Mouse (Mus musculus): ENCODE results near the gene Dnaaf5. TPM values are rescaled to one million over a fixed set of nuclear protein-coding genes. Genes with fewer than 3 reads are reported as not detected.
A peak's percentile ranks its signal among the peaks of the same experiment; 100 is the strongest.

Gene Dnaaf5
- polyA plus RNA-seq, 1 experiment from 2014 or later = 2.9 TPM

- TF ChIP-seq CTCF (IDR thresholded peaks at IDR 0.05; ENCODE audit: low read depth) = no peak
- no peak overlapping the region for H3K4me3 ChIP-seq (ENCODE audit: low read depth, low read length)
- WGBS = 85% methylated on average over 2 of the region's 2 CpGs
- ATAC-seq = no peak
- no peak overlapping the region for H3K4me2 ChIP-seq (replicated peaks; ENCODE audit: low read depth)
- no peaks in the 10 kb centered on the region for H3K4me1 ChIP-seq (replicated peaks; ENCODE audit: control insufficient read depth, insufficient read depth, low read length)
- H3K9me3 ChIP-seq (ENCODE audit: control insufficient read depth) = no peaks in the 10 kb centered on the region
- no peak overlapping the region for H3K27ac ChIP-seq (ENCODE audit: low read depth, low read length)
- no peak overlapping the region for H3K9ac ChIP-seq (ENCODE audit: low read depth, low read length)
- peaks cover 63% of the 10 kb centered on the region for H3K36me3 ChIP-seq (ENCODE audit: control insufficient read depth, insufficient read depth)
- no peaks in the 10 kb centered on the region for H3K27me3 ChIP-seq (replicated peaks; ENCODE audit: control insufficient read depth, insufficient read depth, low read length)
These were observed 33.1 kb downstream of the Dnaaf5 start for GRCm38 (mm10) chr5:139183131-139183530.

GRCm38 (mm10) chr5:139183601-139184000 is 33.6 kb downstream of the Dnaaf5 start:
- H3K36me3 ChIP-seq (ENCODE audit: control insufficient read depth, insufficient read depth) = peaks cover 59% of the 10 kb centered on the region
- ATAC-seq = no peak
- no peaks in the 10 kb centered on the region for H3K9me3 ChIP-seq (ENCODE audit: control insufficient read depth)
- H3K4me1 ChIP-seq (replicated peaks; ENCODE audit: control insufficient read depth, insufficient read depth, low read length) = no peaks in the 10 kb centered on the region
- no peak for TF ChIP-seq CTCF (IDR thresholded peaks at IDR 0.05; ENCODE audit: low read depth)
- no peak overlapping the region for H3K27ac ChIP-seq (ENCODE audit: low read depth, low read length)
- no peak overlapping the region for H3K4me3 ChIP-seq (ENCODE audit: low read depth, low read length)
- no peak overlapping the region for H3K9ac ChIP-seq (ENCODE audit: low read depth, low read length)
- no peaks in the 10 kb centered on the region for H3K27me3 ChIP-seq (replicated peaks; ENCODE audit: control insufficient read depth, insufficient read depth, low read length)
- 92% methylated on average over 9 of the region's 9 CpGs for WGBS
- H3K4me2 ChIP-seq (replicated peaks; ENCODE audit: low read depth) = no peak overlapping the region

GRCm38 (mm10) chr5:139184897-139185296 is 34.9 kb downstream of the Dnaaf5 start:
- no peak overlapping the region for H3K4me2 ChIP-seq (replicated peaks; ENCODE audit: low read depth)
- TF ChIP-seq CTCF (IDR thresholded peaks at IDR 0.05; ENCODE audit: low read depth) = no peak
- no peak overlapping the region for H3K27ac ChIP-seq (ENCODE audit: low read depth, low read length)
- no peak overlapping the region for H3K9ac ChIP-seq (ENCODE audit: low read depth, low read length)
- no peak overlapping the region for H3K4me3 ChIP-seq (ENCODE audit: low read depth, low read length)
- no peak for ATAC-seq
- no peaks in the 10 kb centered on the region for H3K9me3 ChIP-seq (ENCODE audit: control insufficient read depth)
- 71% methylated on average over 4 of the region's 4 CpGs for WGBS
- H3K4me1 ChIP-seq (replicated peaks; ENCODE audit: control insufficient read depth, insufficient read depth, low read length) = no peaks in the 10 kb centered on the region
- H3K36me3 ChIP-seq (ENCODE audit: control insufficient read depth, insufficient read depth) = peaks cover 59% of the 10 kb centered on the region
- no peaks in the 10 kb centered on the region for H3K27me3 ChIP-seq (replicated peaks; ENCODE audit: control insufficient read depth, insufficient read depth, low read length)

- Histone ChIP-seq H3K27me3 (replicated peaks; ENCODE audit: control insufficient read depth, insufficient read depth, low read length) (no peaks in the 10 kb centered on the region), H3K36me3 (ENCODE audit: control insufficient read depth, insufficient read depth) (peaks cover 21% of the 10 kb centered on the region), H3K4me2 (replicated peaks; ENCODE audit: low read depth) (no peak overlapping the region), H3K4me3 (ENCODE audit: low read depth, low read length) (no peak overlapping the region), H3K4me1 (replicated peaks; ENCODE audit: control insufficient read depth, insufficient read depth, low read length) (no peaks in the 10 kb centered on the region), H3K27ac (ENCODE audit: low read depth, low read length) (no peak overlapping the region), H3K9ac (ENCODE audit: low read depth, low read length) (no peak overlapping the region), H3K9me3 (ENCODE audit: control insufficient read depth) (no peaks in the 10 kb centered on the region)
- TF ChIP-seq CTCF (IDR thresholded peaks at IDR 0.05; ENCODE audit: low read depth) = no peak
- 91% methylated on average over 5 of the region's 5 CpGs for WGBS
- ATAC-seq = no peak
These were observed 39.7 kb downstream of the Dnaaf5 start for GRCm38 (mm10) chr5:139189726-139190125.

GRCm38 (mm10) chr5:139190958-139191357 is 40.9 kb downstream of the Dnaaf5 start:
- ATAC-seq = no peak
- TF ChIP-seq CTCF (IDR thresholded peaks at IDR 0.05; ENCODE audit: low read depth) = no peak
- Histone ChIP-seq H3K27me3 (replicated peaks; ENCODE audit: control insufficient read depth, insufficient read depth, low read length) (no peaks in the 10 kb centered on the region), H3K27ac (ENCODE audit: low read depth, low read length) (no peak overlapping the region), H3K9me3 (ENCODE audit: control insufficient read depth) (no peaks in the 10 kb centered on the region), H3K9ac (ENCODE audit: low read depth, low read length) (no peak overlapping the region), H3K36me3 (ENCODE audit: control insufficient read depth, insufficient read depth) (peaks cover 9% of the 10 kb centered on the region), H3K4me1 (replicated peaks; ENCODE audit: control insufficient read depth, insufficient read depth, low read length) (no peaks in the 10 kb centered on the region), H3K4me2 (replicated peaks; ENCODE audit: low read depth) (no peak overlapping the region), H3K4me3 (ENCODE audit: low read depth, low read length) (no peak overlapping the region)
- WGBS = 73% methylated on average over 5 of the region's 5 CpGs

- Histone ChIP-seq H3K4me1 (replicated peaks; ENCODE audit: control insufficient read depth, insufficient read depth, low read length) (peaks cover 16% of the 10 kb centered on the region), H3K27ac (ENCODE audit: low read depth, low read length) (no peak overlapping the region), H3K9me3 (ENCODE audit: control insufficient read depth) (no peaks in the 10 kb centered on the region), H3K36me3 (ENCODE audit: control insufficient read depth, insufficient read depth) (no peaks in the 10 kb centered on the region), H3K27me3 (replicated peaks; ENCODE audit: control insufficient read depth, insufficient read depth, low read length) (no peaks in the 10 kb centered on the region), H3K9ac (ENCODE audit: low read depth, low read length) (no peak overlapping the region), H3K4me3 (ENCODE audit: low read depth, low read length) (no peak overlapping the region), H3K4me2 (replicated peaks; ENCODE audit: low read depth) (no peak overlapping the region)
- 67% methylated on average over 3 of the region's 3 CpGs for WGBS
- ATAC-seq = no peak
- TF ChIP-seq CTCF (IDR thresholded peaks at IDR 0.05; ENCODE audit: low read depth) = no peak
These were observed 48.8 kb downstream of the Dnaaf5 start for GRCm38 (mm10) chr5:139198779-139199178.

- Histone ChIP-seq H3K9me3 (ENCODE audit: control insufficient read depth) (no peaks in the 10 kb centered on the region), H3K9ac (ENCODE audit: low read depth, low read length) (peak overlapping the region; percentile 56; the same call in 1 of the 2 replicates), H3K4me2 (replicated peaks; ENCODE audit: low read depth) (peak overlapping the region; percentile 83), H3K27me3 (replicated peaks; ENCODE audit: control insufficient read depth, insufficient read depth, low read length) (no peaks in the 10 kb centered on the region), H3K4me3 (ENCODE audit: low read depth, low read length) (peak overlapping the region; percentile 67), H3K27ac (ENCODE audit: low read depth, low read length) (no peak overlapping the region), H3K36me3 (ENCODE audit: control insufficient read depth, insufficient read depth) (no peaks in the 10 kb centered on the region), H3K4me1 (replicated peaks; ENCODE audit: control insufficient read depth, insufficient read depth, low read length) (peaks cover 16% of the 10 kb centered on the region)
- no peak for TF ChIP-seq CTCF (IDR thresholded peaks at IDR 0.05; ENCODE audit: low read depth)
- 50% methylated on average over 2 of the region's 2 CpGs for WGBS
- no peak for ATAC-seq
These were observed 49.6 kb downstream of the Dnaaf5 start for GRCm38 (mm10) chr5:139199636-139199994.

All from intestine, postnatal 0 days (tissue).